Mouse (Mus musculus): ENCODE measurements around the gene Trmt11. TPM values are rescaled to one million over a fixed set of nuclear protein-coding genes. Genes with fewer than 3 reads are reported as not detected.

The Trmt11 gene
- polyA plus RNA-seq, 1 experiment from 2014 or later: 30.5 TPM

Other genes starting within 250 kb of the Trmt11 start
- gene Hint3, start 28.9 kb upstream of the Trmt11 start, polyA plus RNA-seq (2015; fragmentation: Nextera tagmentation; extraction: Ambion mirVana): 33.0 and 36.3 TPM in 2 replicates
- gene Ncoa7, start 202.6 kb upstream of the Trmt11 start, polyA plus RNA-seq (2015; fragmentation: Nextera tagmentation; extraction: Ambion mirVana): 9.6 and 11.9 TPM in 2 replicates
- 4.7 and 5.6 TPM in 2 replicates for gene Hey2, start 242.1 kb upstream of the Trmt11 start, polyA plus RNA-seq (2015; fragmentation: Nextera tagmentation; extraction: Ambion mirVana)

Data from stomach, embryonic 16.5 days (tissue).